Comparison of ENCODE assay signal across 24 mouse cellular contexts in the genomic region with DNA sequence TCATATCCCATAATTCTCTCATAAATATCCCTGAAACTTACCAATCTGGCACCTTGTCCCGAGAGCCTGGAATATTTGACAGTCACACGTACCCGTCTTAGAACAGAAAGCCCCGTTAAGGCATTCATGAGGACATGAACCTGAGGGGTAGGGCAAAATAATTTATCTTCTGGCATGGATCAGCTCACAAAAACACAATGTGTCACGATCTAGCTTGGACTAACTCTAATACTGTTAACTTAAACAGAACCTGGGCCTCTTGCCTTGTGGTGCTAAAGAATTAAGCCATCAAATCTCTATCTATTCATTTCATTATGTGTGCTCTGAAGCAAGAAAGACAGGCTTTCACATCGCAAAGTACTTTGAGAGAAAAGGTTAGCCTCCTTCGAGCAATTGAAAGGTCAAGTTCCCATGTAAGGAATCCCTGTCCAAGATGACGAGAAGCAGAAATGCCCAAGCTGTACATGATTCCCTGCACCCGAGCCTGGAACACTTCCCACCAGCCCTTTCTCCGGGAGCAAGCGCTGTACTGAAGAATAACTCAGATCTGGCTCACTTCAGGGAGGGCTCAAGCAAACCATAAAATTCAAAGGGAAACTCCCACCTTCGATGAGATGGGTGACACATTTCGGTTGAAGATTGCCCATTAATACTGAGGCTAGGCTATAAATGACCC. TPM values are rescaled to one million over a fixed set of nuclear protein-coding genes. Genes with fewer than 3 reads are reported as not detected.
DNase-seq lines count a peak whose midpoint lies in the region; ATAC-seq and TF ChIP-seq lines count a peak whose summit lies in the region.
"Had no signal": no experiment of that assay in that cellular context is flagged by ENCODE, and none has a peak within 500 bp of the region (broad histone marks: within the 10 kb centered on the region; RNA-seq: fewer than 3 reads in every experiment).

No protein-coding gene starts in this region.

- WGBS in heart, embryonic 13.5 days: 42% methylated on average over 13 of the region's 13 CpGs
- WGBS in kidney, embryonic 16.5 days: 42% methylated on average over 13 of the region's 13 CpGs

- peaks cover 29% of the 10 kb centered on the region for H3K4me1 ChIP-seq in heart, embryonic 13.5 days
- peaks cover 11% of the 10 kb centered on the region for H3K4me1 ChIP-seq in kidney, embryonic 16.5 days (ENCODE audit: insufficient read depth, low read length)
- H3K4me1 ChIP-seq: embryonic facial prominence, embryonic 13.5 days; midbrain, embryonic 13.5 days; neural tube, embryonic 15.5 days had no signal

- no peaks in the 10 kb centered on the region for H3K9me3 ChIP-seq in heart, embryonic 13.5 days
- no peaks in the 10 kb centered on the region for H3K9me3 ChIP-seq in kidney, embryonic 16.5 days (ENCODE audit: low read length)
- H3K9me3 ChIP-seq: embryonic facial prominence, embryonic 13.5 days; midbrain, embryonic 13.5 days; neural tube, embryonic 15.5 days had no signal

- intact Hi-C loops in left cerebral cortex, postnatal 14 days (cut with DNase I): no loop called here

- no peak overlapping the region for H3K4me3 ChIP-seq in heart, embryonic 13.5 days
- no peak overlapping the region for H3K4me3 ChIP-seq in kidney, embryonic 16.5 days (ENCODE audit: low read length)
- no peak overlapping the region for H3K4me3 ChIP-seq in layer of hippocampus, adult 2 months
- H3K4me3 ChIP-seq: embryonic facial prominence, embryonic 13.5 days; midbrain, embryonic 13.5 days; myocyte; neural tube, embryonic 15.5 days had no signal

- DNase-seq in heart, adult 11 months: no peak
- DNase-seq in kidney, adult 11 months: no peak
- peak; percentile 19 for DNase-seq in embryo, embryonic 10.5 days (ENCODE audit: low spot score)
- peak; percentile 8 for DNase-seq in mesoderm, embryonic 11.5 days (ENCODE audit: low read depth, low spot score)
- DNase-seq in layer of hippocampus, adult 2 months (ENCODE audit: low spot score in 2 of 2): no peak
- DNase-seq in left cerebral cortex, postnatal 14 days (ENCODE audit: low spot score in 2 of 2): no peak
- DNase-seq: adrenal gland, postnatal 14 days; cerebellum, adult 11-12 months; cerebellum, postnatal 25 days; forebrain, postnatal 0 days; heart, postnatal 14 days; kidney, postnatal 10 days; liver, postnatal 0 days; thymus, adult 18-20 months had no signal

- no peak for TF ChIP-seq CTCF in layer of hippocampus, adult 2 months (conservative IDR thresholded peaks at IDR 0.05)

- no peak for ATAC-seq in heart, embryonic 13.5 days (ENCODE audit: extremely low read depth, insufficient number of reproducible peaks, low FRiP score, low TSS enrichment)
- no peak for ATAC-seq in kidney, embryonic 16.5 days (ENCODE audit: low FRiP score, low TSS enrichment)
- ATAC-seq: activated CD4-positive, CD25-positive, alpha-beta regulatory T cell, adult 4 months; forebrain, postnatal 0 days; hindbrain, postnatal 0 days; liver, postnatal 0 days; midbrain, embryonic 13.5 days; Patski had no signal

- H3K27ac ChIP-seq in heart, embryonic 13.5 days (replicated peaks): 0 out of 2 replicates have a peak overlapping the region, but pooled peaks have one; percentile 8
- no peak overlapping the region for H3K27ac ChIP-seq in kidney, embryonic 16.5 days (ENCODE audit: low read length)
- no peak overlapping the region for H3K27ac ChIP-seq in layer of hippocampus, adult 2 months
- H3K27ac ChIP-seq: embryonic facial prominence, embryonic 13.5 days; hindbrain, postnatal 0 days; macrophage; midbrain, embryonic 13.5 days; neural tube, embryonic 15.5 days had no signal

- H3K9ac ChIP-seq in heart, embryonic 13.5 days: no peak overlapping the region
- H3K9ac ChIP-seq in kidney, embryonic 16.5 days (replicated peaks; ENCODE audit: low read length): no peak overlapping the region
- H3K9ac ChIP-seq: embryonic facial prominence, embryonic 13.5 days; forebrain, postnatal 0 days; liver, postnatal 0 days; midbrain, embryonic 13.5 days; neural tube, embryonic 15.5 days had no signal

- H3K36me3 ChIP-seq in heart, embryonic 13.5 days: no peaks in the 10 kb centered on the region
- no peaks in the 10 kb centered on the region for H3K36me3 ChIP-seq in kidney, embryonic 16.5 days (ENCODE audit: insufficient read depth, low read length)
- H3K36me3 ChIP-seq: embryonic facial prominence, embryonic 13.5 days; midbrain, embryonic 13.5 days; neural tube, embryonic 15.5 days had no signal

- H3K4me2 ChIP-seq in heart, embryonic 13.5 days: peak overlapping the region; percentile 51
- H3K4me2 ChIP-seq in kidney, embryonic 16.5 days (replicated peaks; ENCODE audit: low read depth, low read length): 0 out of 2 replicates have a peak overlapping the region, but pooled peaks have one; percentile 5
- H3K4me2 ChIP-seq: embryonic facial prominence, embryonic 13.5 days; midbrain, embryonic 13.5 days; neural tube, embryonic 15.5 days had no signal

- H3K27me3 ChIP-seq in heart, embryonic 13.5 days (replicated peaks): no peaks in the 10 kb centered on the region
- no peaks in the 10 kb centered on the region for H3K27me3 ChIP-seq in kidney, embryonic 16.5 days (ENCODE audit: insufficient read depth, low read length)
- H3K27me3 ChIP-seq: embryonic facial prominence, embryonic 13.5 days; midbrain, embryonic 13.5 days; neural tube, embryonic 15.5 days; Patski had no signal

RNA-seq across cellular contexts. Expression of a gene that starts 10.6 kb away (rescaled TPM):
- polyA plus RNA-seq in heart, embryonic 13.5 days (2015; fragmentation: Nextera tagmentation; extraction: Ambion mirVana): 0.09 and 0.11 TPM in 2 replicates
- polyA plus RNA-seq in kidney, embryonic 16.5 days (2015; fragmentation: Nextera tagmentation; extraction: Ambion mirVana): 0.06 TPM in 2 replicates
- total RNA-seq in layer of hippocampus, adult 2 months (2021): under 1 TPM; 0.29 to 0.41 TPM
- total RNA-seq in left cerebral cortex, postnatal 14 days (2021): under 1 TPM; 0.31 to 0.36 TPM
- polyA plus RNA-seq: activated CD4-positive, CD25-positive, alpha-beta regulatory T cell, adult 4 months; liver, postnatal 0 days; macrophage had no signal

Comparison
In these comparisons a context has a peak if more than half of its experiments do, and no peak if none do; other contexts are left out.
1. DNase-seq: peak in embryo, embryonic 10.5 days (single experiment) and mesoderm, embryonic 11.5 days (single experiment); none in heart, adult 11 months (single experiment), kidney, adult 11 months (single experiment), layer of hippocampus, adult 2 months (0 of 2) and left cerebral cortex, postnatal 14 days (0 of 2).